Mouse (Mus musculus) MEL (cell line): ENCODE measurements around the gene Nrxn3.

Source experiments
- CTCF ChIP-seq, 3 experiments: IDR thresholded peaks in 2 of 3; conservative IDR thresholded peaks in 1 of 3; 2 replicates each; pipeline ENCODE4 v1.5.1; 2011 to 2012; ENCODE audit warnings: low read length in 3 of 3, low read depth in 2 of 3, mild to moderate bottlenecking in 2 of 3, improper control_type of control experiment in 1 of 3, inconsistent platforms in 1 of 3, mixed read lengths in 1 of 3, moderate library complexity in 1 of 3; ENCODE audit not compliant: control insufficient read depth in 1 of 3, insufficient read depth in 1 of 3, poor library complexity in 1 of 3, severe bottlenecking in 1 of 3
- EP300 ChIP-seq, 2 experiments: IDR thresholded peaks; 2 replicates each; pipeline ENCODE4 v1.6.1; 2011; ENCODE audit warnings: improper control_type of control experiment in 2 of 2, low read length in 2 of 2, low read depth in 1 of 2, mild to moderate bottlenecking in 1 of 2
- GABPA ChIP-seq: IDR thresholded peaks from 2 replicates; pipeline ENCODE4 v1.6.1; 2012; ENCODE audit warnings: low read depth, mild to moderate bottlenecking, inconsistent platforms, low read length, improper control_type of control experiment, moderate library complexity
- JUND ChIP-seq: IDR thresholded peaks from 2 replicates; pipeline ENCODE4 v1.6.1; 2011; ENCODE audit warnings: low read depth, mild to moderate bottlenecking, improper control_type of control experiment, low read length
- MAX ChIP-seq: IDR thresholded peaks from 2 replicates; pipeline ENCODE4 v1.6.1; 2011; ENCODE audit warnings: low read length, improper control_type of control experiment
- MEF2A ChIP-seq: IDR thresholded peaks from 2 replicates; pipeline ENCODE4 v1.6.1; 2014; ENCODE audit warnings: low read depth, mild to moderate bottlenecking, inconsistent platforms, low read length, improper control_type of control experiment; ENCODE audit not compliant: poor library complexity, insufficient replicate concordance, severe bottlenecking; ENCODE audit errors: extremely low read depth
- NRF1 ChIP-seq: IDR thresholded peaks from 2 replicates; pipeline ENCODE4 v1.6.1; 2014; ENCODE audit warnings: low read depth, mild to moderate bottlenecking, inconsistent platforms, low read length, improper control_type of control experiment, moderate library complexity; ENCODE audit not compliant: poor library complexity, insufficient read depth, severe bottlenecking
- POLR2A ChIP-seq, 2 experiments: IDR thresholded peaks; 2 replicates each; pipeline ENCODE4 v1.6.1; 2011 to 2012; ENCODE audit warnings: low read length in 2 of 2, mild to moderate bottlenecking in 2 of 2, control low read depth in 1 of 2, improper control_type of control experiment in 1 of 2, low read depth in 1 of 2, moderate library complexity in 1 of 2; ENCODE audit not compliant: control insufficient read depth in 1 of 2, insufficient read depth in 1 of 2, poor library complexity in 1 of 2
- RAD21 ChIP-seq: IDR thresholded peaks from 2 replicates; pipeline ENCODE4 v1.6.1; 2011; ENCODE audit warnings: mild to moderate bottlenecking, low read depth, low read length, improper control_type of control experiment
- RCOR1 ChIP-seq: IDR thresholded peaks from 2 replicates; pipeline ENCODE4 v1.6.1; 2012; ENCODE audit warnings: low read depth, mild to moderate bottlenecking, inconsistent platforms, low read length, improper control_type of control experiment
- SMC3 ChIP-seq: IDR thresholded peaks from 2 replicates; pipeline ENCODE4 v1.6.1; 2011; ENCODE audit warnings: low read depth, low read length, improper control_type of control experiment
- USF1 ChIP-seq: IDR thresholded peaks from 2 replicates; pipeline ENCODE4 v1.6.1; 2014; ENCODE audit warnings: low read depth, mild to moderate bottlenecking, inconsistent platforms, low read length, improper control_type of control experiment, moderate library complexity
- ZC3H11A ChIP-seq: IDR thresholded peaks from 2 replicates; pipeline ENCODE4 v1.6.1; 2012; ENCODE audit warnings: low read depth, mild to moderate bottlenecking, inconsistent platforms, low read length, improper control_type of control experiment
- ZNF384 ChIP-seq: IDR thresholded peaks from 2 replicates; pipeline ENCODE4 v1.6.1; 2012; ENCODE audit warnings: low read depth, mild to moderate bottlenecking, inconsistent platforms, low read length, improper control_type of control experiment

- TF ChIP-seq MAX (no peak), ZC3H11A (no peak), SMC3 (no peak), RAD21 (no peak), CTCF (IDR thresholded peaks at IDR 0.05 in 2 of 3, conservative IDR thresholded peaks at IDR 0.05 in 1 of 3; ENCODE audit: control insufficient read depth in 1 of 3, insufficient read depth in 1 of 3, low read depth in 2 of 3, low read length in 3 of 3, poor library complexity in 1 of 3, severe bottlenecking in 1 of 3) (no peak), POLR2A (IDR thresholded peaks at IDR 0.05; ENCODE audit: control insufficient read depth in 1 of 2, insufficient read depth in 1 of 2, low read depth in 1 of 2, low read length in 2 of 2, poor library complexity in 1 of 2) (no peak), RCOR1 (no peak), EP300 (IDR thresholded peaks at IDR 0.05; ENCODE audit: low read depth in 1 of 2, low read length in 2 of 2) (no peak), JUND (no peak), ZNF384 (no peak), GABPA (no peak), MEF2A (no peak), NRF1 (no peak), USF1 (no peak)
Observed at GRCm38 (mm10) chr12:88835821-88836220, 113.1 kb downstream of the Nrxn3 start.
